Mouse (Mus musculus) Patski (cell line): ENCODE measurements at regions not wholly inside any gene's neighbourhood (a gene's known extent, or its start where the extent isn't known, plus 50 kb on each side); places are given as distances from the start of the nearest gene placed in this dataset.

Source experiments
- ATAC-seq: fragments of 100-300 bp; one replicate; pipeline ENCODE4 v1.8.0; 2021
- CTCF ChIA-PET: fragments of 350-600 bp; sonication (Branson Sonifier 250); formaldehyde crosslinking; loops from one replicate; lab custom pipeline; 2022; ENCODE audit warnings: inconsistent platforms; lab: Charles Lee
- POLR2A ChIA-PET: fragments of 350-600 bp; sonication (Branson Sonifier 250); formaldehyde crosslinking; loops from one replicate; lab custom pipeline; 2022; ENCODE audit warnings: antibody characterized with exemption, inconsistent platforms; lab: Charles Lee
- DNase-seq: peaks from one replicate; pipeline ENCODE4 v3.0.0-alpha.2; 2011; ENCODE audit warnings: low read depth, low spot score
- H3K27me3 ChIP-seq: fragments of 371-371 bp; one replicate; pipeline ENCODE4 v1.5.1; 2021
- CTCF ChIP-seq: fragments of 100-300 bp; IDR thresholded peaks from one replicate; pipeline ENCODE4 v1.5.1; 2021
- in situ Hi-C: fragments of 300-500 bp; cut with MboI; formaldehyde crosslinking; loops from 3 replicates; pipeline ENCODE4 v1.11.1; 2018; ENCODE audit warnings: low pct_unique_long_range_greater_than_20kb, mixed read lengths

GRCm38 (mm10) chr3:21379816-21380215, 696.6 kb upstream of the Tbl1xr1 start:
- ATAC-seq (no peak), DNase-seq (no peak)
- no peaks in the 10 kb centered on the region for H3K27me3 ChIP-seq
- ChIA-PET POLR2A (interaction anchor here (1.3 kb wide), 1 partner anchor 14 kb away, joined by 3 read pairs; no protein-coding TSS in a partner anchor), CTCF (interaction anchor here (1.2 kb wide), 1 partner anchor 81 kb away, joined by 3 read pairs; no protein-coding TSS in a partner anchor)
- in situ Hi-C loops = no loop called here
- no peak for TF ChIP-seq CTCF

- TF ChIP-seq CTCF = no peak
- in situ Hi-C loops = no loop called here
- CTCF ChIA-PET = no interaction called here
Observed at GRCm38 (mm10) chr3:21381072-21381471, 695.4 kb upstream of the Tbl1xr1 start.

GRCm38 (mm10) chr3:21403551-21403950, 672.9 kb upstream of the Tbl1xr1 start:
- no peaks in the 10 kb centered on the region for H3K27me3 ChIP-seq
- DNase-seq (no peak), ATAC-seq (no peak)
- ChIA-PET CTCF (no interaction called here), POLR2A (no interaction called here)
- in situ Hi-C loops = no loop called here
- TF ChIP-seq CTCF = no peak

More at GRCm38 (mm10) chr3:21381072-21381471, 695.4 kb upstream of the Tbl1xr1 start:
- ATAC-seq = no peak
- POLR2A ChIA-PET = no interaction called here
- DNase-seq = no peak
- no peaks in the 10 kb centered on the region for H3K27me3 ChIP-seq

GRCm38 (mm10) chr3:21404058-21404457, 672.4 kb upstream of the Tbl1xr1 start:
- TF ChIP-seq CTCF = no peak
- no peaks in the 10 kb centered on the region for H3K27me3 ChIP-seq
- ChIA-PET POLR2A (no interaction called here), CTCF (interaction anchor here (1.1 kb wide), 1 partner anchor 27 kb away, joined by 4 read pairs; no protein-coding TSS in a partner anchor)
- in situ Hi-C loops = no loop called here
- DNase-seq = no peak
- ATAC-seq = no peak

- peak; percentile 85 for ATAC-seq
- H3K27me3 ChIP-seq = no peaks in the 10 kb centered on the region
- POLR2A ChIA-PET = interaction anchor here (0.7 kb wide), 1 partner anchor 106 kb away, joined by 4 read pairs; no protein-coding TSS in a partner anchor
- CTCF ChIA-PET = no interaction called here
- TF ChIP-seq CTCF = no peak
- DNase-seq = peak; percentile 79
- in situ Hi-C loops = no loop called here
Observed at GRCm38 (mm10) chr3:21407077-21407476, 669.4 kb upstream of the Tbl1xr1 start.

- CTCF ChIA-PET = interaction anchor here (2.4 kb wide), 1 partner anchor 13 kb away, joined by 5 read pairs; no protein-coding TSS in a partner anchor
- ATAC-seq (no peak), DNase-seq (no peak)
- H3K27me3 ChIP-seq = no peaks in the 10 kb centered on the region
- POLR2A ChIA-PET = no interaction called here
- no peak for TF ChIP-seq CTCF
- in situ Hi-C loops = loop anchor here (5.0 kb wide), 1 partner anchor 50 kb away; no protein-coding TSS in a partner anchor
Observed at GRCm38 (mm10) chr3:21412010-21412409, 664.4 kb upstream of the Tbl1xr1 start.

- in situ Hi-C loops = no loop called here
- POLR2A ChIA-PET = no interaction called here
- TF ChIP-seq CTCF = no peak
- ATAC-seq = no peak
- no peak for DNase-seq
- CTCF ChIA-PET = interaction anchor here (1.1 to 1.4 kb wide), 4 partner anchors 9 to 770 kb away, joined by 3 to 4 read pairs (median 3); no protein-coding TSS in a partner anchor
- H3K27me3 ChIP-seq = no peaks in the 10 kb centered on the region
Observed at GRCm38 (mm10) chr3:21423139-21423538, 653.3 kb upstream of the Tbl1xr1 start.

GRCm38 (mm10) chr3:21426538-21426937, 649.9 kb upstream of the Tbl1xr1 start:
- in situ Hi-C loops = no loop called here
- no peak for TF ChIP-seq CTCF
- POLR2A ChIA-PET = no interaction called here
- DNase-seq (no peak), ATAC-seq (no peak)
- CTCF ChIA-PET = interaction anchor here (0.7 kb wide), 1 partner anchor 130 kb away, joined by 3 read pairs; no protein-coding TSS in a partner anchor
- H3K27me3 ChIP-seq = no peaks in the 10 kb centered on the region

GRCm38 (mm10) chr3:21427408-21428031, 648.9 kb upstream of the Tbl1xr1 start:
- POLR2A ChIA-PET = interaction anchor here (0.6 to 0.7 kb wide), 2 partner anchors 17 to 398 kb away, joined by 3 to 4 read pairs; no protein-coding TSS in a partner anchor
- in situ Hi-C loops = no loop called here
- CTCF ChIA-PET = interaction anchor here (1.4 to 1.7 kb wide), 3 partner anchors 13 to 18 kb away, joined by 3 to 4 read pairs (median 4); no protein-coding TSS in a partner anchor
- ATAC-seq (no peak), DNase-seq (no peak)
- no peak for TF ChIP-seq CTCF
- H3K27me3 ChIP-seq = no peaks in the 10 kb centered on the region

GRCm38 (mm10) chr3:21428120-21428519, 648.3 kb upstream of the Tbl1xr1 start:
- ChIA-PET CTCF (interaction anchor here (0.9 to 1.7 kb wide), 4 partner anchors 9 to 17 kb away, joined by 3 to 4 read pairs (median 4); no protein-coding TSS in a partner anchor), POLR2A (no interaction called here)
- in situ Hi-C loops = no loop called here
- no peaks in the 10 kb centered on the region for H3K27me3 ChIP-seq
- ATAC-seq (no peak), DNase-seq (no peak)
- no peak for TF ChIP-seq CTCF

- ChIA-PET POLR2A (interaction anchor here (0.5 kb wide), 1 partner anchor 22 kb away, joined by 3 read pairs; no protein-coding TSS in a partner anchor), CTCF (interaction anchor here (1.2 to 2.6 kb wide), 3 partner anchors 11 to 21 kb away, joined by 3 to 9 read pairs (median 3); no protein-coding TSS in a partner anchor)
- in situ Hi-C loops = no loop called here
- TF ChIP-seq CTCF = no peak
- H3K27me3 ChIP-seq = no peaks in the 10 kb centered on the region
- DNase-seq = no peak
- no peak for ATAC-seq
Observed at GRCm38 (mm10) chr3:21464245-21464644, 612.2 kb upstream of the Tbl1xr1 start.
